Mouse (Mus musculus) lung, postnatal 0 days (tissue): Measurements from ENCODE around the gene Tpst2. TPM values are rescaled to one million over a fixed set of nuclear protein-coding genes. Genes with fewer than 3 reads are reported as not detected.

Experiments
- ATAC-seq: fragments of 200-750 bp; cut with Nextera tagmentation; 2 replicates; pipeline ENCODE4 v1.8.0; 2017; ENCODE audit warnings: moderate library complexity
- DNase-seq: peaks from one replicate; pipeline ENCODE4 v3.0.0-alpha.2; 2016; ENCODE audit warnings: low spot score
- H3K27ac ChIP-seq: fragments of 300-500 bp; sonication (generic); 2 replicates; pipeline ENCODE4 v1.5.1; 2014; ENCODE audit warnings: antibody characterized with exemption, mild to moderate bottlenecking, low read length, mixed read lengths
- H3K27me3 ChIP-seq: fragments of 300-500 bp; sonication (generic); replicated peaks from 2 replicates; pipeline ENCODE4 v1.6.1; 2014; ENCODE audit warnings: low read length, mixed read lengths; ENCODE audit not compliant: insufficient read depth
- H3K36me3 ChIP-seq: fragments of 300-500 bp; sonication (generic); 2 replicates; pipeline ENCODE4 v1.6.1; 2014; ENCODE audit warnings: low read length, mixed read lengths; ENCODE audit not compliant: insufficient read depth
- H3K4me1 ChIP-seq: fragments of 300-500 bp; sonication (generic); 2 replicates; pipeline ENCODE4 v1.6.1; 2014; ENCODE audit warnings: antibody characterized with exemption, low read depth, low read length, mixed read lengths; ENCODE audit not compliant: insufficient read depth
- H3K4me2 ChIP-seq: fragments of 300-500 bp; sonication (generic); replicated peaks from 2 replicates; pipeline ENCODE4 v1.6.1; 2014; ENCODE audit warnings: low read depth, mild to moderate bottlenecking, low read length, moderate library complexity, mixed read lengths
- H3K4me3 ChIP-seq: fragments of 300-500 bp; sonication (generic); 2 replicates; pipeline ENCODE4 v1.5.1; 2014; ENCODE audit warnings: low read depth, low read length
- H3K9ac ChIP-seq: fragments of 300-500 bp; sonication (generic); replicated peaks from 2 replicates; pipeline ENCODE4 v1.6.1; 2014; ENCODE audit warnings: low read depth, mild to moderate bottlenecking
- H3K9me3 ChIP-seq: fragments of 300-500 bp; sonication (generic); 2 replicates; pipeline ENCODE4 v1.6.1; 2016; ENCODE audit warnings: low read length, mixed read lengths
- CTCF ChIP-seq: IDR thresholded peaks from 2 replicates; pipeline ENCODE4 v1.5.1; 2016; ENCODE audit warnings: antibody characterized with exemption, mild to moderate bottlenecking
- EP300 ChIP-seq: IDR thresholded peaks from 2 replicates; pipeline ENCODE4 v1.6.1; 2016; ENCODE audit warnings: antibody characterized with exemption, mild to moderate bottlenecking, control low read depth
- WGBS: fragments of 180-500 bp; shearing (Covaris S2); extraction: QIAGEN DNeasy Blood & Tissue Kit; methylation state at CpG from one replicate; pipeline ENCODE4 v1.1.7; 2014; 5-methylcytosine and 5-hydroxymethylcytosine counted together
- polyA plus RNA-seq: library from polyadenylated mRNA; unstranded; fragments of >200 nt; fragmentation: Nextera tagmentation; extraction: Ambion mirVana; gene quantifications from 2 replicates; pipeline ENCODE4 v1.2.1, GENCODE M21; 2015

The Tpst2 gene
- polyA plus RNA-seq, 1 experiment from 2014 or later, result 106 TPM

DNA sequence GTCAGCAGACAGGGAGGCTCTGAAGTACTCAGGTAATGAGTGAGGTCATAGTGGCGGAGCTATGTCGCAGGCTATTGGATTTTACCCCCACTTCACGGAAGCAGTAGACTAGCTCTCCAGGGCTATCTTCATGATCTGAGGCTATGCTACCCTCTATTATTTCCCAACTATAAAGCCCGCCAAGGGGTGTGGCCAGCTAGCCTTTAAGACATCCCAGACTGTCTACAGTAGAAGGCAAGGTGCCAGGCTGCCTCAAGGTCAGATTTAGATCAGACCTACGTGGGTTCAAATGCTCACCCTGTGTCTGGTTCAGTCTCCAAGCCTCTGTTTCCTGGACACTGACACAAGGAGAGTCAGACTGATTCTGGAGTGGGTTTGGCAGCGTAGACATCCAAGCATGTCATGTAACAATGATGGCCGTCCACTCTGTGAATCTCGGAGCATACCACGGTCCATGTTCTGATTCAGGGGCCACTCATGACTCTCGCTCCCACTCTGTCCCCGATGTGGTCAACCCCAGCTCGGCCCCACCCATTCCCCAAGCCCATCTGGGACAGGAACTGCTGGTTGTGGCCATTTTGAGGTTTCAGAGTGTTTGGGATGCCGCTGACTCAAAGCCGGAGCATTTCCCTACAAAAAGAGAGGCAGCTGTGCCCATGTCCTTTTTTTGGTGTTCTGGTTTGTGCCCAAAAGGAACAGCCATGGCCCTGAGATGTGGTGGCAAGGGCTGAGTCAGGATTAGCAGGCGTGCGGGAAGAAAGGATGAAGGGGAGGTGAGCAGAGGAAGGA is 16.4 kb upstream of the Tpst2 start:
- TF ChIP-seq CTCF, result no peak
- TF ChIP-seq EP300, result no peak
- Histone ChIP-seq H3K4me2 (no peak overlapping the region), H3K4me3 (no peak overlapping the region), H3K4me1 (no peaks in the 10 kb centered on the region), H3K9ac (no peak overlapping the region), H3K36me3 (no peaks in the 10 kb centered on the region), H3K9me3 (no peaks in the 10 kb centered on the region), H3K27ac (no peak overlapping the region), H3K27me3 (no peaks in the 10 kb centered on the region)
- ATAC-seq, result no peak
- 78% methylated on average over 16 of the region's 16 CpGs for WGBS
- DNase-seq, result no peak

DNA sequence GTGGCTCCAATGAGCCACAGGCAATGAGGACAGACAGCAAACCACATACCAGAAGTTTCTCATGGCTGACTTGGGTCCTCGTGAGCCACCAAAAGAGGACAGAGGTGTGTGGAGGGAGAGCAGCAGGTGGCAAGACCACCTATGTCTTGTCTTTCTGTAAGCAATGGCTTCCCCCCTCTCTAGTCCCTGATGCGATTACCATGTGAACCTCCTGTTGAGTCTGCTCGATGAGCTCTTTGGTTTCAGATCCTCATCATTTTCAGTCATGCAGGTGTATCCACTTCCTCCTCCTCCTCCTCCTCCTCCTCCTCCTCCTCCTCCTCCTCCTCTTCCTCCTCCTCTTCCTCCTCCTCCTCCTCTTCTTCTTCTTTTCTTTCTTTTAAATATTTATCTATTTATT is 15.7 kb upstream of the Tpst2 start:
- no peaks in the 10 kb centered on the region for H3K36me3 ChIP-seq
- no peak overlapping the region for H3K4me2 ChIP-seq
- H3K9me3 ChIP-seq, result no peaks in the 10 kb centered on the region
- TF ChIP-seq EP300 (no peak), CTCF (no peak)
- H3K9ac ChIP-seq, result no peak overlapping the region
- no peak for DNase-seq
- H3K27ac ChIP-seq, result no peak overlapping the region
- no peak for ATAC-seq
- no peaks in the 10 kb centered on the region for H3K4me1 ChIP-seq
- H3K4me3 ChIP-seq, result no peak overlapping the region
- WGBS, result 63% methylated on average over 3 of the region's 3 CpGs
- H3K27me3 ChIP-seq, result no peaks in the 10 kb centered on the region

DNA sequence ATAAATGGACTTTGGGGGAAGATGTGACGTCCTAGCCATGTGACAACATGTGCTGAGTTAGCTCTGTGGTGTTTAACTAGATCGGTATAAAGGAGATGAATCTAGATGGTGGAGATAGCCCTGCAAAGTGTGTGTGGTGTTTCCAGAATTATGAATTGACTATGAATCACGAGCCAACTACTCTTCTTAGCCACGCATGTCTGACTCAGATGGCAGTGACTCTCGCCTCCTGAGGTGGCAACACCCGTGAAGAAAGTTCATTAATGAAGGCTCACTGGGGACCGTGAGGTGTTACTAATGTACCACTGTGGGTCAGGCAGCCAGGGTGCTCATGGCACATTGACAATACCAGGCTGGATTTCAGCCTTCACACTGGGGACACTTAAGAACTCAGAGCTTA is 12.4 kb upstream of the Tpst2 start:
- H3K4me1 ChIP-seq, result no peaks in the 10 kb centered on the region
- H3K9ac ChIP-seq, result no peak overlapping the region
- no peak overlapping the region for H3K4me2 ChIP-seq
- peaks cover 5% of the 10 kb centered on the region; the same call in 1 of the 2 replicates for H3K27me3 ChIP-seq
- no peak overlapping the region for H3K27ac ChIP-seq
- ATAC-seq, result no peak
- no peaks in the 10 kb centered on the region for H3K9me3 ChIP-seq
- H3K4me3 ChIP-seq, result no peak overlapping the region
- no peak for TF ChIP-seq EP300
- 70% methylated on average over 7 of the region's 7 CpGs for WGBS
- no peak for DNase-seq
- H3K36me3 ChIP-seq, result no peaks in the 10 kb centered on the region

DNA sequence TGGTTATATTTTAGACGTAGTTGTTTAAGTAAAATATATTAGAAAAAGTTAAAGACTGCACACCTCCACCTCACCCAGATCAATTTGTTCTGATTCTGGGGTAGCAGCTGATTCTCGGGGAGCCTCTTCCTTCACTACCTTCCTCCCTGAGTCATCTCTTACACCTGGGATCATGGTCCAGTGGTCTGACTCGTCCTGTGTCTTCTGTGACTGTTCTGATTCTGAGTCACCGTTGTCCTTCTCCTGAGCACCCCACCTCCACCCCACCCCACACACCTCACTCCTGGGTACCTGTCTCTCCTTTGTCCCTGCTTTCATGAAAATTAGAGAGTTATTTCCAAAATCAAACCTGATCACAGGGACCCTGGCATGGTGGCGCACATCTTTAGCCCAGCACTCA is 11.4 kb upstream of the Tpst2 start:
- 0 out of 2 replicates have a peak overlapping the region, but pooled peaks have one; percentile 12 for H3K4me2 ChIP-seq
- DNase-seq (no peak), ATAC-seq (no peak)
- WGBS, result 81% methylated on average over 5 of the region's 5 CpGs
- no peaks in the 10 kb centered on the region for H3K4me1 ChIP-seq
- no peaks in the 10 kb centered on the region for H3K36me3 ChIP-seq
- H3K4me3 ChIP-seq, result no peak overlapping the region
- TF ChIP-seq EP300 (no peak), CTCF (no peak)
- H3K27ac ChIP-seq, result no peak overlapping the region
- H3K9me3 ChIP-seq, result no peaks in the 10 kb centered on the region
- H3K27me3 ChIP-seq, result peaks cover 5% of the 10 kb centered on the region; the same call in 1 of the 2 replicates
- H3K9ac ChIP-seq, result no peak overlapping the region

DNA sequence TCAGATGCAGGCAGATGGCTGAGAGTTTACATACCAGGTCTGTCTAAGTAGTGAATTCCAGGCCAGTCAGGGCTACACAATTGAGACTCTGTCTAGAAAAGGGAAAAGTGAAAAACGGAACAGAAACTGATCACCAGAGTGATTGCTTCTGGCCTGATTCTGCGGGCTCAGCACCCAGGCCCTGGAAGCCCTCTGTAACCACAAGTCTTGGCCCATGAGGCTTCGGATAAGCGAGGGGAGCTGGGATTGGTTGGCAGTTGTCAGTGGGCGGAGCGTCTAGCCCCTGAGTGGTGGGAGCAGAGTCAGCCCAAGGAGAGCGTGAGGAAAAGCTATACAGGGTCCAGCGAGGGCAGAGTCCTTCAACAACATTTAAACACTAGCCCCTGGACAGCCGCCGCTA is 11.0 kb upstream of the Tpst2 start:
- DNase-seq (no peak), ATAC-seq (peak; percentile 66)
- Histone ChIP-seq H3K9ac (no peak overlapping the region), H3K4me3 (no peak overlapping the region), H3K36me3 (no peaks in the 10 kb centered on the region), H3K27ac (peak overlapping the region; percentile 40; the same call in 1 of the 2 replicates), H3K27me3 (peaks cover 5% of the 10 kb centered on the region; the same call in 1 of the 2 replicates), H3K4me2 (peak overlapping the region; percentile 12; the same call in 1 of the 2 replicates), H3K4me1 (no peaks in the 10 kb centered on the region), H3K9me3 (no peaks in the 10 kb centered on the region)
- WGBS, result 10% methylated on average over 10 of the region's 10 CpGs
- TF ChIP-seq EP300 (no peak), CTCF (no peak)

DNA sequence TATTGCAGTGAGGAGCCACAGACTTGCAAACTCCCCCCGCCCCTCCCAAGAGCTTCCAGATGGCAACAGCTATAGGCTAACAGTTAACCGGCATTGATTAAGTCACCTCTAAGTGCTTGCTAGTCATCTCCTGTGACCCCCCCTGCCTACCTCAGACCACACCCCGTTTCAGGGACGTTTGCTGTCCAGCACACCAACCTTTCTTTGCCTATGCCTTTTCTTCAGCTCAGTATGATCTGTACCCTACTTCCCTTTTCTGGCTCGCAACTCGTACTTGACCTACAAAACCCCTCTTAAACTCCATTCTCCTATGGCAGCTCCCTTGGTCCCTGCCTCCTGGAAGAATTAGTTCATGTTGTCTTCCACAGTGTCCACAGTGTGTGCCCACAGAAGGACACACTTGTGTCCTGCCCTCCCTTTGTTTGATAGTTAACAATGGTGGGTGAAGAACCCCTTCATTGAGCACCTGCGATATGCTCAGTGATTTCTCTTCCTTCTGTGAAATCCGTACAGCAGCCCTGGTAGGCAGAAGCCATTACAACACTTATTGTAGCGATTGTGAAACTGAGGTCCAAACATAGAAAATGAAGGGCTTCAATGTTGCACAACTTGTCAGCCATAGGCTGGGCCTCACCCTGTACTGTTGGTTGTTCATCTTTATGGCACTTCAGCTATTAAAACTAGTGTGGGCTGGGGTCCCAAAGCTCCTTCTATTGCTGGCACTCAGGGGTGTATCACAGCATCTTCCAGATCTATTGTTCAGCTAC is 10.3 kb upstream of the Tpst2 start:
- Histone ChIP-seq H3K27me3 (peaks cover 5% of the 10 kb centered on the region; the same call in 1 of the 2 replicates), H3K27ac (peak overlapping the region; percentile 40; the same call in 1 of the 2 replicates), H3K9ac (no peak overlapping the region), H3K36me3 (no peaks in the 10 kb centered on the region), H3K4me1 (no peaks in the 10 kb centered on the region), H3K4me2 (peak overlapping the region; percentile 12; the same call in 1 of the 2 replicates), H3K4me3 (no peak overlapping the region), H3K9me3 (no peaks in the 10 kb centered on the region)
- peak; percentile 84 for DNase-seq
- peak; percentile 73 for ATAC-seq
- WGBS, result 44% methylated on average over 9 of the region's 9 CpGs
- peak; percentile 73 for TF ChIP-seq EP300
- TF ChIP-seq CTCF, result no peak
